Mouse (Mus musculus): Measurements from ENCODE around the gene B3gnt7. TPM values are rescaled to one million over a fixed set of nuclear protein-coding genes. Genes with fewer than 3 reads are reported as not detected.
A peak's percentile ranks its signal among the peaks of the same experiment; 100 is the strongest.

Gene B3gnt7
- polyA plus RNA-seq, 1 experiment from 2014 or later: 8.9 TPM

GRCm38 (mm10) chr1:86293868-86294267 lies 8.8 kb upstream of the B3gnt7 start:
- 84% methylated on average over 5 of the region's 5 CpGs for WGBS
- Histone ChIP-seq H3K9ac (ENCODE audit: low read depth, low read length) (no peak overlapping the region), H3K27me3 (replicated peaks; ENCODE audit: control insufficient read depth, insufficient read depth, low read length) (no peaks in the 10 kb centered on the region), H3K27ac (ENCODE audit: low read depth, low read length) (no peak overlapping the region), H3K4me3 (ENCODE audit: low read depth, low read length) (no peak overlapping the region), H3K4me1 (replicated peaks; ENCODE audit: control insufficient read depth, insufficient read depth, low read length) (peaks cover 8% of the 10 kb centered on the region; the same call in 1 of the 2 replicates), H3K36me3 (ENCODE audit: control insufficient read depth, insufficient read depth, low read length) (no peaks in the 10 kb centered on the region), H3K4me2 (no peak overlapping the region), H3K9me3 (ENCODE audit: control insufficient read depth, low read length) (no peaks in the 10 kb centered on the region)
- no peak for ATAC-seq (replicated peaks; ENCODE audit: low FRiP score)
- DNase-seq (ENCODE audit: low spot score): no peak

DNA sequence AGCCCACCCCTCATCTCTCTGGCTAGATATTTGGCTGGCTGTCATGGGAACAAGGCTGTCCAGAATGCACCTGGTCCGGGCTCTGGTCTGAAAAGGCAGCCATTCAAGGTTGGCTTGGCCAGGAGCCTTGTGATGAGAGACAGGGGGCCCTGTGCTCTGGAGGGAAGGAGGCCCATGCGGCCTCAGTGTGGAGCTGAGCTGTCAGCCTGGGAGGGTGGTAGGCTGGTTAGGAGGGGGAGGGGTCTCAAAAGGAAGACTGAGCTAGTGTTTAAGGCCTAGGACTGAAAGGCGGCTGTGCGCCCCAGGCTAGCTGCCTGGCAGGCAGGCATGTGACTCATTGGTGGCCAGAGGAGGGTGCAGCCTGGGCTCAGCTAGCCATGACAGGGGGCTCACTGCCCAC lies 8.2 kb upstream of the B3gnt7 start:
- Histone ChIP-seq H3K9ac (ENCODE audit: low read depth, low read length) (no peak overlapping the region), H3K9me3 (ENCODE audit: control insufficient read depth, low read length) (no peaks in the 10 kb centered on the region), H3K4me2 (no peak overlapping the region), H3K27me3 (replicated peaks; ENCODE audit: control insufficient read depth, insufficient read depth, low read length) (no peaks in the 10 kb centered on the region), H3K4me3 (ENCODE audit: low read depth, low read length) (no peak overlapping the region), H3K36me3 (ENCODE audit: control insufficient read depth, insufficient read depth, low read length) (no peaks in the 10 kb centered on the region), H3K4me1 (replicated peaks; ENCODE audit: control insufficient read depth, insufficient read depth, low read length) (peaks cover 8% of the 10 kb centered on the region; the same call in 1 of the 2 replicates), H3K27ac (ENCODE audit: low read depth, low read length) (no peak overlapping the region)
- ATAC-seq (replicated peaks; ENCODE audit: low FRiP score) (no peak), DNase-seq (ENCODE audit: low spot score) (no peak)
- WGBS: 53% methylated on average over 4 of the region's 4 CpGs

DNA sequence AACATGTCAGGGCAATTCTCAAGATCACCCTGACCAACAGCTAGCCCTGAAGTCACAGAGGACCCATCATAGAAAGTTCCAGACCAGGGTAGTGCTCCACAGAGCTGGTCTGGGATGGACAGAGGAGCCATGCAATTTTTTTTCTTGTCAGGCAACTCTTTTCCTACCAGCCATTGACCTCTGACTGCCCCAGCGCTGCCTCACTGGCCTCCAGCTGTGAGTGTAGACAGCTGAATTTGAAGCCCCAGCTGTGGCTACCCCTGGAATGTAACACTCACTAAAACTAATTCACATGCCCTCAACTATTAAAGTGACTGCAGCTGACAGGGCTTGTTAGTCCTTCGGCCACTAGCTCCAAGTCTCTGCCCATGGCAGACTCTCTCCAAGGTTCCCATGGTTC lies 2.5 kb upstream of the B3gnt7 start:
- Histone ChIP-seq H3K9me3 (ENCODE audit: control insufficient read depth, low read length) (no peaks in the 10 kb centered on the region), H3K4me1 (replicated peaks; ENCODE audit: control insufficient read depth, insufficient read depth, low read length) (peaks cover 17% of the 10 kb centered on the region), H3K36me3 (ENCODE audit: control insufficient read depth, insufficient read depth, low read length) (no peaks in the 10 kb centered on the region), H3K27me3 (replicated peaks; ENCODE audit: control insufficient read depth, insufficient read depth, low read length) (peaks cover 16% of the 10 kb centered on the region), H3K4me3 (ENCODE audit: low read depth, low read length) (no peak overlapping the region), H3K9ac (ENCODE audit: low read depth, low read length) (no peak overlapping the region), H3K4me2 (no peak overlapping the region), H3K27ac (ENCODE audit: low read depth, low read length) (no peak overlapping the region)
- WGBS: 77% methylated on average over 2 of the region's 2 CpGs
- no peak for DNase-seq (ENCODE audit: low spot score)
- ATAC-seq (replicated peaks; ENCODE audit: low FRiP score): no peak

GRCm38 (mm10) chr1:86300731-86301130 lies 1.9 kb upstream of the B3gnt7 start:
- no peak for DNase-seq (ENCODE audit: low spot score)
- Histone ChIP-seq H3K4me1 (replicated peaks; ENCODE audit: control insufficient read depth, insufficient read depth, low read length) (peaks cover 17% of the 10 kb centered on the region), H3K4me3 (ENCODE audit: low read depth, low read length) (no peak overlapping the region), H3K27ac (ENCODE audit: low read depth, low read length) (no peak overlapping the region), H3K9me3 (ENCODE audit: control insufficient read depth, low read length) (no peaks in the 10 kb centered on the region), H3K9ac (ENCODE audit: low read depth, low read length) (no peak overlapping the region), H3K27me3 (replicated peaks; ENCODE audit: control insufficient read depth, insufficient read depth, low read length) (peaks cover 16% of the 10 kb centered on the region), H3K36me3 (ENCODE audit: control insufficient read depth, insufficient read depth, low read length) (no peaks in the 10 kb centered on the region), H3K4me2 (no peak overlapping the region)
- WGBS: 49% methylated on average over 7 of the region's 7 CpGs
- ATAC-seq (replicated peaks; ENCODE audit: low FRiP score): no peak

- no peak for DNase-seq (ENCODE audit: low spot score)
- WGBS: 47% methylated on average over 6 of the region's 6 CpGs
- Histone ChIP-seq H3K27ac (ENCODE audit: low read depth, low read length) (no peak overlapping the region), H3K9me3 (ENCODE audit: control insufficient read depth, low read length) (no peaks in the 10 kb centered on the region), H3K9ac (ENCODE audit: low read depth, low read length) (no peak overlapping the region), H3K4me1 (replicated peaks; ENCODE audit: control insufficient read depth, insufficient read depth, low read length) (peaks cover 17% of the 10 kb centered on the region), H3K27me3 (replicated peaks; ENCODE audit: control insufficient read depth, insufficient read depth, low read length) (peaks cover 16% of the 10 kb centered on the region), H3K4me3 (ENCODE audit: low read depth, low read length) (no peak overlapping the region), H3K4me2 (no peak overlapping the region), H3K36me3 (ENCODE audit: control insufficient read depth, insufficient read depth, low read length) (no peaks in the 10 kb centered on the region)
- 0 out of 2 replicates have a peak, but pooled peaks have one; percentile 27 for ATAC-seq (replicated peaks; ENCODE audit: low FRiP score)
Measured at GRCm38 (mm10) chr1:86301221-86302091, 1.2 kb upstream of the B3gnt7 start.

DNA sequence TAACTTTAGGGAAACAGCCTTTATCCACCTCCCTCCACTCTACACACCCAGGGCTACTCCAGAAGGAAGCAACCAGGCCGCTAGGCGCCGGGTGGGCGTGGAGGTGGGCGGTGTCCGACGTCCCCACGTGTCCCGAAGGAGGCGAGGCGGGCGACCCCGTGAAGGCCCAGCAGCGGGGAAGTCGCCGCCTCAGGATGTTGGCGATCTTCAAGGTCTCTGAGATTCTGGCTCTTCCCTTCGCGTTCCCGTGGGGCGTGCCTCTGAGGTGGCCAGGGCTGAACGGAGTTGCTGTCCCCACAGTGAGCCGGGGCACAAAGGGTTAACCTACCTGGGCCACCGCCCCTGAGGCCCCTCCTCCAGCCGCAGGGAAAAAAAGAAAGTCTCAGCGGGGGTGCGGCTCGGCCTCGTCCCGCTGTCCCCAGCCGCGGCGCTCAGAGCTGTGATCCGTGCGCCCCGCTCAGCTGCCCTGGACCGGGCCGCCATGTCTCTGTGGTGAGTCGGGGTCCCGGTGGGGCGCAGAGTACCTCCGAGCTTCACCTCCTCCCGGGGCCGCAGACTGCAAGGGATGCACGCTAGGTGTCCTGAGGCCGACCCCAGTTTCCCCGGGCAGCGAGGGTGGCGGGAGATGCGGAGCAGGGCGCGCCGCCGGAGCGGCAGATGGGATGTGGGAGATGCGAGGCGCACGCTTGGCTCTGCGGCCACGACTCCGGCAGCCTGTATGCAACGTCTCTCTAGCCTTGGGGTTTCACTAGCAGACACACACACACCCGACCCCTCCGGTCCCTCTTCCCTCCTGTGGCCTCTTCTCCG lies 636 bp downstream of the B3gnt7 start:
- Histone ChIP-seq H3K27ac (ENCODE audit: low read depth, low read length) (0 out of 2 replicates have a peak overlapping the region, but pooled peaks have one; percentile 27), H3K4me3 (ENCODE audit: low read depth, low read length) (peak overlapping the region; percentile 68), H3K36me3 (ENCODE audit: control insufficient read depth, insufficient read depth, low read length) (no peaks in the 10 kb centered on the region), H3K9me3 (ENCODE audit: control insufficient read depth, low read length) (no peaks in the 10 kb centered on the region), H3K9ac (ENCODE audit: low read depth, low read length) (peak overlapping the region; percentile 61), H3K4me1 (replicated peaks; ENCODE audit: control insufficient read depth, insufficient read depth, low read length) (peaks cover 15% of the 10 kb centered on the region), H3K4me2 (peak overlapping the region; percentile 97), H3K27me3 (replicated peaks; ENCODE audit: control insufficient read depth, insufficient read depth, low read length) (peaks cover 16% of the 10 kb centered on the region)
- under 1% methylated on average over 63 of the region's 65 CpGs for WGBS
- ATAC-seq (replicated peaks; ENCODE audit: low FRiP score) (peak; percentile 72), DNase-seq (ENCODE audit: low spot score) (peak; percentile 78)

DNA sequence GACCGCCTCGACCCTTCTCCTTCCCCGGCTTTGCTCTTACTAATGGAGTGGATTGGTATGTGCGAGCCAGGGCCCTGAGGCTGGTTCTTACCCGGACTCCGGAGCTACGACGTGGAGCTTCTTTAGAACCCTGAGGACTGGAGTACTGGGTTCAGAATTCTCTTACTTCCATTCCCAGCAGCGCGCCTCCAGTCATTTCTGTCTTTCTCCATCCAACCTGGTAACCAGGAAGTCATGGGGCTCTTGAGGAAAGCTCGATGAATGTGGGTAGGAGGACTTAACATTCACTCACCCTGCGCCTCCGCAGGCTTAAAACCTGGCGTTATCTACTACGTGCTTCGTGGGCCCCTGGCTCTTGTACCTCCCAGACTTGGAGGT lies 1.2 kb downstream of the B3gnt7 start:
- Histone ChIP-seq H3K4me2 (peak overlapping the region; percentile 97), H3K36me3 (ENCODE audit: control insufficient read depth, insufficient read depth, low read length) (no peaks in the 10 kb centered on the region), H3K4me3 (ENCODE audit: low read depth, low read length) (peak overlapping the region; percentile 68), H3K27ac (ENCODE audit: low read depth, low read length) (no peak overlapping the region), H3K9ac (ENCODE audit: low read depth, low read length) (peak overlapping the region; percentile 61), H3K9me3 (ENCODE audit: control insufficient read depth, low read length) (no peaks in the 10 kb centered on the region), H3K27me3 (replicated peaks; ENCODE audit: control insufficient read depth, insufficient read depth, low read length) (peaks cover 16% of the 10 kb centered on the region), H3K4me1 (replicated peaks; ENCODE audit: control insufficient read depth, insufficient read depth, low read length) (peaks cover 11% of the 10 kb centered on the region; the same call in 1 of the 2 replicates)
- WGBS: 1% methylated on average over 16 of the region's 16 CpGs
- DNase-seq (ENCODE audit: low spot score) (no peak), ATAC-seq (replicated peaks; ENCODE audit: low FRiP score) (no peak)

- DNase-seq (ENCODE audit: low spot score) (no peak), ATAC-seq (replicated peaks; ENCODE audit: low FRiP score) (no peak)
- no peak overlapping the region for H3K9ac ChIP-seq (ENCODE audit: low read depth, low read length)
- H3K4me3 ChIP-seq (ENCODE audit: low read depth, low read length): no peak overlapping the region
- no peaks in the 10 kb centered on the region for H3K9me3 ChIP-seq (ENCODE audit: control insufficient read depth, low read length)
- H3K27ac ChIP-seq (ENCODE audit: low read depth, low read length): no peak overlapping the region
- WGBS: 89% methylated on average over 3 of the region's 3 CpGs
- H3K4me1 ChIP-seq (replicated peaks; ENCODE audit: control insufficient read depth, insufficient read depth, low read length): peaks cover 8% of the 10 kb centered on the region; the same call in 1 of the 2 replicates
- H3K27me3 ChIP-seq (replicated peaks; ENCODE audit: control insufficient read depth, insufficient read depth, low read length): peaks cover 16% of the 10 kb centered on the region
- H3K4me2 ChIP-seq: no peak overlapping the region
- H3K36me3 ChIP-seq (ENCODE audit: control insufficient read depth, insufficient read depth, low read length): no peaks in the 10 kb centered on the region
Measured at GRCm38 (mm10) chr1:86306686-86307085, 4.1 kb downstream of the B3gnt7 start.
